Mouse (Mus musculus): Measurements from ENCODE around the gene Cacng8. TPM values are rescaled to one million over a fixed set of nuclear protein-coding genes. Genes with fewer than 3 reads are reported as not detected.

The Cacng8 gene
- polyA plus RNA-seq, 1 experiment from 2014 or later, result 0.10 TPM

GRCm38 (mm10) chr7:3453486-3454183, 63.2 kb downstream of the Cacng8 start:
- DNase-seq (no peak), ATAC-seq (ENCODE audit: low read depth) (no peak)
- 42% methylated on average over 11 of the region's 11 CpGs for WGBS (ENCODE audit: insufficient replicate concordance)
- Histone ChIP-seq H3K4me3 (replicated peaks) (no peak overlapping the region), H3K9me3 (replicated peaks) (no peaks in the 10 kb centered on the region), H3K4me2 (no peak overlapping the region), H3K36me3 (no peaks in the 10 kb centered on the region), H3K9ac (no peak overlapping the region), H3K4me1 (replicated peaks) (no peaks in the 10 kb centered on the region), H3K27ac (no peak overlapping the region), H3K27me3 (no peaks in the 10 kb centered on the region)

- Histone ChIP-seq H3K4me3 (replicated peaks) (no peak overlapping the region), H3K9me3 (replicated peaks) (no peaks in the 10 kb centered on the region), H3K27me3 (no peaks in the 10 kb centered on the region), H3K4me2 (no peak overlapping the region), H3K4me1 (replicated peaks) (no peaks in the 10 kb centered on the region), H3K36me3 (no peaks in the 10 kb centered on the region), H3K9ac (no peak overlapping the region), H3K27ac (no peak overlapping the region)
- 87% methylated on average over 10 of the region's 10 CpGs for WGBS (ENCODE audit: insufficient replicate concordance)
- ATAC-seq (ENCODE audit: low read depth), result no peak
- no peak for DNase-seq
These were observed 66.8 kb downstream of the Cacng8 start for GRCm38 (mm10) chr7:3457111-3457840.

- Histone ChIP-seq H3K9me3 (replicated peaks) (no peaks in the 10 kb centered on the region), H3K36me3 (no peaks in the 10 kb centered on the region), H3K9ac (no peak overlapping the region), H3K4me3 (replicated peaks) (no peak overlapping the region), H3K27ac (no peak overlapping the region), H3K4me1 (replicated peaks) (no peaks in the 10 kb centered on the region), H3K27me3 (no peaks in the 10 kb centered on the region), H3K4me2 (no peak overlapping the region)
- WGBS (ENCODE audit: insufficient replicate concordance), result 61% methylated on average over 9 of the region's 9 CpGs
- DNase-seq (no peak), ATAC-seq (ENCODE audit: low read depth) (no peak)
These were observed 67.3 kb downstream of the Cacng8 start for GRCm38 (mm10) chr7:3457841-3458217.

DNA sequence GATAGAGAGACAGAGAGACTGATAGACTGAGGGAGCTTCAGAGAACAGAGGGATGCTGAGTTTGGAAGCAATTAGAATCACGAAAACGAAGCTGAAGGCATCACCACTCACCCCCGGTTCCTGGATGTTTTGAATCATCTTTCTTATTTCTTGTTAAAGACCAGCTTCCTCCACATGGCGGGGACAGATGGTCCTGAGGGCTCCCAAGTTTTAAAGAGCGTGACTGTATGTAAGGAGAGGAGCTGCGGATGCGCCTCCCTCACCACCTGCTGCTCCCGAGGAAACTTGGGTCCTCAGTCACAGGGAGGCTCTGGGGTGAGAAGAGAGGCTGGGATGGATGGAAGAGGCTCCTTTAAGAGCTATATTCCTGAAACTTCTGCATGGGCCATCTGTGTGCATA, 69.8 kb downstream of the Cacng8 start:
- H3K27me3 ChIP-seq, result no peaks in the 10 kb centered on the region
- 57% methylated on average over 8 of the region's 8 CpGs for WGBS (ENCODE audit: insufficient replicate concordance)
- ATAC-seq (ENCODE audit: low read depth), result no peak
- H3K36me3 ChIP-seq, result no peaks in the 10 kb centered on the region
- H3K4me2 ChIP-seq, result no peak overlapping the region
- H3K4me3 ChIP-seq (replicated peaks), result no peak overlapping the region
- DNase-seq, result no peak
- no peak overlapping the region for H3K27ac ChIP-seq
- H3K9ac ChIP-seq, result no peak overlapping the region
- H3K4me1 ChIP-seq (replicated peaks), result no peaks in the 10 kb centered on the region
- no peaks in the 10 kb centered on the region for H3K9me3 ChIP-seq (replicated peaks)

GRCm38 (mm10) chr7:3463306-3463705, 72.8 kb downstream of the Cacng8 start:
- H3K27ac ChIP-seq, result no peak overlapping the region
- H3K4me1 ChIP-seq (replicated peaks), result no peaks in the 10 kb centered on the region
- no peak for DNase-seq
- WGBS (ENCODE audit: insufficient replicate concordance), result 62% methylated on average over 4 of the region's 4 CpGs
- no peak overlapping the region for H3K4me2 ChIP-seq
- H3K4me3 ChIP-seq (replicated peaks), result no peak overlapping the region
- no peak overlapping the region for H3K9ac ChIP-seq
- ATAC-seq (ENCODE audit: low read depth), result no peak
- no peaks in the 10 kb centered on the region for H3K27me3 ChIP-seq
- no peaks in the 10 kb centered on the region for H3K36me3 ChIP-seq
- no peaks in the 10 kb centered on the region for H3K9me3 ChIP-seq (replicated peaks)

Small RNAs within 50 kb of the gene (microRNA-seq; reads per million reads assigned to microRNA genes)
- 5.0 reads per million, percentile 11 among the genes with 10 or more reads in this experiment for gene Gm23450

Other genes starting within 250 kb of the Cacng8 start
- not detected in 2 replicates for gene AU018091, start 221.5 kb upstream of the Cacng8 start, polyA plus RNA-seq (2015; fragmentation: Nextera tagmentation; extraction: Ambion mirVana)
- 0.08 and 0.13 TPM in 2 replicates for gene Nlrp12, start 140.9 kb upstream of the Cacng8 start, polyA plus RNA-seq (2015; fragmentation: Nextera tagmentation; extraction: Ambion mirVana)
- 13.5 and 16.4 TPM in 2 replicates for gene Myadm, start 101.6 kb upstream of the Cacng8 start, polyA plus RNA-seq (2015; fragmentation: Nextera tagmentation; extraction: Ambion mirVana)
- 0.03 and 0.52 TPM in 2 replicates for gene Prkcg, start 101.5 kb upstream of the Cacng8 start, polyA plus RNA-seq (2015; fragmentation: Nextera tagmentation; extraction: Ambion mirVana)
- not detected in 2 replicates for gene Cacng7, start 57.7 kb upstream of the Cacng8 start, polyA plus RNA-seq (2015; fragmentation: Nextera tagmentation; extraction: Ambion mirVana)
- gene Cacng6, start 33.5 kb downstream of the Cacng8 start, polyA plus RNA-seq (2015; fragmentation: Nextera tagmentation; extraction: Ambion mirVana), result 0.28 and 0.30 TPM in 2 replicates
- gene Tarm1, start 111.9 kb downstream of the Cacng8 start, polyA plus RNA-seq (2015; fragmentation: Nextera tagmentation; extraction: Ambion mirVana), result 0.07 TPM in 1 of 2 replicates, not detected in the other
- not detected in 2 replicates for gene Oscar, start 225.5 kb downstream of the Cacng8 start, polyA plus RNA-seq (2015; fragmentation: Nextera tagmentation; extraction: Ambion mirVana)
- 224 and 292 TPM in 2 replicates for gene Ndufa3, start 226.7 kb downstream of the Cacng8 start, polyA plus RNA-seq (2015; fragmentation: Nextera tagmentation; extraction: Ambion mirVana)
- 12.7 and 13.0 TPM in 2 replicates for gene Tfpt, start 239.2 kb downstream of the Cacng8 start, polyA plus RNA-seq (2015; fragmentation: Nextera tagmentation; extraction: Ambion mirVana)
- gene Prpf31, start 239.3 kb downstream of the Cacng8 start, polyA plus RNA-seq (2015; fragmentation: Nextera tagmentation; extraction: Ambion mirVana), result 79.1 and 83.7 TPM in 2 replicates

All from liver, embryonic 13.5 days (tissue).